Comparison of ENCODE assay signal across 15 mouse cellular contexts in the genomic region with DNA sequence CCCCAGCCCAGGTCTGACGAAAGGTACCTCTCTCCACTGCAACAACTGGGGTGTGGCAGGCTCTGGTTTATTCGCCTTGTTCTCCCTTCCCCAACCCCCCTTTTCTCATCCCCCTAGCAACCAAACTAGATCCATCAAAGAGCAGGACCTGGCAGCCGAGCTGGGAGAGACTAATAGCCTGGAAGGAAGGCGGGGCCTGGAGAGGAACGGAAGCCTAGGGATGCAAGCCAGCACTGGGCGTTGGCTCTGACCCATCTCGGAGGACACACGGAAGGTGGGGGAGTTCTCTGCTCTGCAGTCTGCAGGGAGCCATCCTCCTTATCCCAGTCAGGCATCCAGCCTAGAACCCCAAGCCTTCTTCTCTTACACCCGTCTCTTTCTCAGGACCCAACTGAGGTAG. TPM values are rescaled to one million over a fixed set of nuclear protein-coding genes. Genes with fewer than 3 reads are reported as not detected.
DNase-seq lines count a peak whose midpoint lies in the region; ATAC-seq and TF ChIP-seq lines count a peak whose summit lies in the region.
"Had no signal": no experiment of that assay in that cellular context is flagged by ENCODE, and none has a peak within 500 bp of the region (broad histone marks: within the 10 kb centered on the region; RNA-seq: fewer than 3 reads in every experiment).

No protein-coding gene starts in this region.

- no peak for TF ChIP-seq CTCF in lung, embryonic 14.5 days (IDR thresholded peaks at IDR 0.05; ENCODE audit: low read depth)

- H3K4me3 ChIP-seq in forebrain, embryonic 10.5 days, result 0 out of 2 replicates have a peak overlapping the region, but pooled peaks have one; percentile 9
- H3K4me3 ChIP-seq in forebrain, embryonic 15.5 days, result no peak overlapping the region
- H3K4me3 ChIP-seq in lung, embryonic 14.5 days (ENCODE audit: low read depth, low read length), result no peak overlapping the region
- H3K4me3 ChIP-seq in limb, embryonic 10.5 days, result peak overlapping the region; percentile 14; the same call in 1 of the 2 replicates
- H3K4me3 ChIP-seq: liver, embryonic 13.5 days; midbrain, embryonic 12.5 days had no signal

- H3K27me3 ChIP-seq in forebrain, embryonic 10.5 days (ENCODE audit: poor library complexity, severe bottlenecking), result peaks cover 95% of the 10 kb centered on the region
- H3K27me3 ChIP-seq in forebrain, embryonic 15.5 days, result peaks cover 58% of the 10 kb centered on the region
- peaks cover 56% of the 10 kb centered on the region for H3K27me3 ChIP-seq in lung, embryonic 14.5 days (ENCODE audit: insufficient read depth, low read length)
- peaks cover 86% of the 10 kb centered on the region for H3K27me3 ChIP-seq in limb, embryonic 10.5 days (ENCODE audit: low read depth, poor library complexity, severe bottlenecking)

- 9% methylated on average over 9 of the region's 9 CpGs for WGBS in forebrain, embryonic 10.5 days
- 8% methylated on average over 9 of the region's 9 CpGs for WGBS in forebrain, embryonic 15.5 days
- 10% methylated on average over 9 of the region's 9 CpGs for WGBS in lung, embryonic 14.5 days
- 3% methylated on average over 9 of the region's 9 CpGs for WGBS in limb, embryonic 10.5 days

- intact Hi-C loops in left cerebral cortex, postnatal 25 days (cut with DNase I), result loop anchor here (10.0 kb wide), 1 partner anchor 211 kb away; no protein-coding TSS in a partner anchor

- peaks cover 38% of the 10 kb centered on the region for H3K4me1 ChIP-seq in forebrain, embryonic 10.5 days
- peaks cover 34% of the 10 kb centered on the region for H3K4me1 ChIP-seq in forebrain, embryonic 15.5 days
- 0 out of 2 replicates have a peak, but pooled peaks cover 7% of the 10 kb centered on the region for H3K4me1 ChIP-seq in lung, embryonic 14.5 days (ENCODE audit: insufficient read depth)
- H3K4me1 ChIP-seq in limb, embryonic 10.5 days, result peaks cover 37% of the 10 kb centered on the region

- no peak overlapping the region for H3K27ac ChIP-seq in forebrain, embryonic 10.5 days
- no peak overlapping the region for H3K27ac ChIP-seq in forebrain, embryonic 15.5 days (replicated peaks)
- no peak overlapping the region for H3K27ac ChIP-seq in lung, embryonic 14.5 days (ENCODE audit: low read depth)
- no peak overlapping the region for H3K27ac ChIP-seq in limb, embryonic 10.5 days
- H3K27ac ChIP-seq: liver, embryonic 13.5 days; midbrain, embryonic 12.5 days had no signal

- ATAC-seq in forebrain, embryonic 15.5 days (replicated peaks), result no peak
- no peak for ATAC-seq in lung, embryonic 14.5 days (ENCODE audit: insufficient read depth)

- DNase-seq in forebrain, embryonic 10.5 days (ENCODE audit: extremely low spot score, low spot score), result no peak
- peak; percentile 46 for DNase-seq in lung, embryonic 14.5 days
- no peak for DNase-seq in lung, postnatal 25 days (ENCODE audit: low spot score)
- DNase-seq in R1 (ENCODE audit: low read depth, low spot score), result peak; percentile 77
- DNase-seq in limb, embryonic 10.5 days (ENCODE audit: low spot score), result no peak
- no peak for DNase-seq in left cerebral cortex, postnatal 25 days (ENCODE audit: low spot score in 2 of 2)
- DNase-seq in cerebellum, postnatal 4 days (ENCODE audit: low spot score in 2 of 2), result no peak
- DNase-seq: adrenal gland, postnatal 36 days; B cell, adult 2 months; cerebellum, adult 11-12 months; gastrocnemius, postnatal 36 days; liver, embryonic 13.5 days had no signal

- no peak overlapping the region for H3K9ac ChIP-seq in forebrain, embryonic 15.5 days (replicated peaks)
- H3K9ac ChIP-seq in lung, embryonic 14.5 days, result no peak overlapping the region
- H3K9ac ChIP-seq: liver, embryonic 13.5 days; midbrain, embryonic 12.5 days had no signal

- H3K9me3 ChIP-seq in forebrain, embryonic 10.5 days, result no peaks in the 10 kb centered on the region
- no peaks in the 10 kb centered on the region for H3K9me3 ChIP-seq in forebrain, embryonic 15.5 days
- H3K9me3 ChIP-seq in lung, embryonic 14.5 days (ENCODE audit: low read depth, low read length), result no peaks in the 10 kb centered on the region
- no peaks in the 10 kb centered on the region for H3K9me3 ChIP-seq in limb, embryonic 10.5 days (replicated peaks)
- H3K9me3 ChIP-seq: liver, embryonic 13.5 days; midbrain, embryonic 12.5 days had no signal

- H3K4me2 ChIP-seq in forebrain, embryonic 15.5 days (replicated peaks), result no peak overlapping the region
- H3K4me2 ChIP-seq in lung, embryonic 14.5 days, result no peak overlapping the region
- H3K4me2 ChIP-seq: liver, embryonic 13.5 days; midbrain, embryonic 12.5 days had no signal

- H3K36me3 ChIP-seq in forebrain, embryonic 10.5 days (replicated peaks), result no peaks in the 10 kb centered on the region
- no peaks in the 10 kb centered on the region for H3K36me3 ChIP-seq in forebrain, embryonic 15.5 days
- no peaks in the 10 kb centered on the region for H3K36me3 ChIP-seq in lung, embryonic 14.5 days (ENCODE audit: insufficient read depth)
- no peaks in the 10 kb centered on the region for H3K36me3 ChIP-seq in limb, embryonic 10.5 days
- H3K36me3 ChIP-seq: liver, embryonic 13.5 days; midbrain, embryonic 12.5 days had no signal

RNA-seq across cellular contexts. Expression of a gene that starts 1.6 kb away (rescaled TPM):
- 0.20 and 0.33 TPM in 2 replicates for polyA plus RNA-seq in forebrain, embryonic 10.5 days (2016; fragmentation: Nextera tagmentation; extraction: Ambion mirVana)
- 0.97 and 1.3 TPM in 2 replicates for polyA plus RNA-seq in forebrain, embryonic 15.5 days (2015; fragmentation: Nextera tagmentation; extraction: Ambion mirVana)
- 0.91 and 1.8 TPM in 2 replicates for polyA plus RNA-seq in lung, embryonic 14.5 days (2014; fragmentation: Nextera tagmentation; extraction: Ambion mirVana)
- 0.16 TPM in 1 of 2 replicates, not detected in the other for polyA plus RNA-seq in limb, embryonic 10.5 days (2016; fragmentation: Nextera tagmentation; extraction: Ambion mirVana)
- 1 to 10 TPM; 1.4 to 1.6 TPM for total RNA-seq in left cerebral cortex, postnatal 25 days (2021)

RNA-seq across cellular contexts. Expression of a gene that starts 21.0 kb away (rescaled TPM):
- 51.1 and 53.1 TPM in 2 replicates for polyA plus RNA-seq in forebrain, embryonic 10.5 days (2016; fragmentation: Nextera tagmentation; extraction: Ambion mirVana)
- polyA plus RNA-seq in forebrain, embryonic 15.5 days (2015; fragmentation: Nextera tagmentation; extraction: Ambion mirVana), result 19.8 and 24.8 TPM in 2 replicates
- polyA plus RNA-seq in lung, embryonic 14.5 days (2014; fragmentation: Nextera tagmentation; extraction: Ambion mirVana), result 33.4 and 35.1 TPM in 2 replicates
- polyA plus RNA-seq in limb, embryonic 10.5 days (2016; fragmentation: Nextera tagmentation; extraction: Ambion mirVana), result 54.8 and 56.2 TPM in 2 replicates
- under 1 TPM; 0.69 TPM for total RNA-seq in left cerebral cortex, postnatal 25 days (2021)

RNA-seq across cellular contexts. Expression of a gene that starts 23.7 kb away (rescaled TPM):
- 160 and 171 TPM in 2 replicates for polyA plus RNA-seq in forebrain, embryonic 10.5 days (2016; fragmentation: Nextera tagmentation; extraction: Ambion mirVana)
- polyA plus RNA-seq in forebrain, embryonic 15.5 days (2015; fragmentation: Nextera tagmentation; extraction: Ambion mirVana), result 45.7 and 53.5 TPM in 2 replicates
- polyA plus RNA-seq in lung, embryonic 14.5 days (2014; fragmentation: Nextera tagmentation; extraction: Ambion mirVana), result 224 and 232 TPM in 2 replicates
- polyA plus RNA-seq in limb, embryonic 10.5 days (2016; fragmentation: Nextera tagmentation; extraction: Ambion mirVana), result 133 and 138 TPM in 2 replicates
- 10 to 100 TPM; 71.0 to 80.5 TPM for total RNA-seq in left cerebral cortex, postnatal 25 days (2021)

RNA-seq across cellular contexts. Expression of a gene that starts 34.2 kb away (rescaled TPM):
- polyA plus RNA-seq in forebrain, embryonic 10.5 days (2016; fragmentation: Nextera tagmentation; extraction: Ambion mirVana), result 0.12 TPM in 1 of 2 replicates, not detected in the other
- polyA plus RNA-seq in forebrain, embryonic 15.5 days (2015; fragmentation: Nextera tagmentation; extraction: Ambion mirVana), result 0.28 and 0.33 TPM in 2 replicates
- not detected in 2 replicates for polyA plus RNA-seq in lung, embryonic 14.5 days (2014; fragmentation: Nextera tagmentation; extraction: Ambion mirVana)
- 0.15 and 0.23 TPM in 2 replicates for polyA plus RNA-seq in limb, embryonic 10.5 days (2016; fragmentation: Nextera tagmentation; extraction: Ambion mirVana)
- not detected for total RNA-seq in left cerebral cortex, postnatal 25 days (2021)
- total RNA-seq: adrenal gland, postnatal 36 days; gastrocnemius, postnatal 36 days; layer of hippocampus, postnatal 25 days had no signal
- polyA plus RNA-seq: liver, embryonic 13.5 days had no signal

RNA-seq across cellular contexts. Expression of a gene that starts 39.6 kb away (rescaled TPM):
- polyA plus RNA-seq in forebrain, embryonic 10.5 days (2016; fragmentation: Nextera tagmentation; extraction: Ambion mirVana), result 1.0 and 1.2 TPM in 2 replicates
- polyA plus RNA-seq in forebrain, embryonic 15.5 days (2015; fragmentation: Nextera tagmentation; extraction: Ambion mirVana), result 0.46 and 0.53 TPM in 2 replicates
- polyA plus RNA-seq in lung, embryonic 14.5 days (2014; fragmentation: Nextera tagmentation; extraction: Ambion mirVana), result 0.42 and 0.78 TPM in 2 replicates
- polyA plus RNA-seq in limb, embryonic 10.5 days (2016; fragmentation: Nextera tagmentation; extraction: Ambion mirVana), result 1.4 and 2.1 TPM in 2 replicates
- total RNA-seq in left cerebral cortex, postnatal 25 days (2021), result under 1 TPM in 1 of 2 experiments, not detected in 1; 0.30 TPM

Comparison
In these comparisons a context has a peak if more than half of its experiments do, and no peak if none do; other contexts are left out.
1. DNase-seq: peak in lung, embryonic 14.5 days (single experiment) and R1 (single experiment); none in forebrain, embryonic 10.5 days (single experiment), lung, postnatal 25 days (single experiment), limb, embryonic 10.5 days (single experiment), left cerebral cortex, postnatal 25 days (0 of 2) and cerebellum, postnatal 4 days (0 of 2).
2. H3K4me3 ChIP-seq: peak in forebrain, embryonic 10.5 days (single experiment) and limb, embryonic 10.5 days (single experiment); none in forebrain, embryonic 15.5 days (single experiment) and lung, embryonic 14.5 days (single experiment).